ENCODE assay signal across 38 mouse cellular contexts in the genomic region with DNA sequence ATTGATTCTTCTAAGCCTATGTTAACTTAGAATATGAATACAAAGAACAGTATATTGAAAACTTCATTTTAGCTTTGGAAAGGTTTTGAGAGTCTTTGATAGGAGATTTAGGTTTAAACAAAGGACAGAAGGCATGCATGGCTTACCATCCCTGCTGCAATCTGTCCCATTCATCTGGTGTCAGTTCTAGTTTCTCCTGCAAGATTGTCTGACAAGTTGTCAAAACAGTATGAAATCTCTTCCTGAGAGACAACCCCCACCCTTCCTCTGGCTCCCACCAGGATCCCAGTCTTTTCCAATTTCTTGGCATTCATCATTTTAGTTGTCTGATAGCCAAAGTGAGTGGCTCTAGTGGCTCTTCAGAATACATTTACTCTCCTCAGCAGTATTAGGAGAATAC. TPM values are rescaled to one million over a fixed set of nuclear protein-coding genes. Genes with fewer than 3 reads are reported as not detected.
DNase-seq lines count a peak whose midpoint lies in the region; ATAC-seq and TF ChIP-seq lines count a peak whose summit lies in the region.
"Had no signal": no experiment of that assay in that cellular context is flagged by ENCODE, and none has a peak within 500 bp of the region (broad histone marks: within the 10 kb centered on the region; RNA-seq: fewer than 3 reads in every experiment).

No protein-coding gene starts in this region.

- no peaks in the 10 kb centered on the region for H3K9me3 ChIP-seq in forebrain, embryonic 16.5 days (ENCODE audit: control insufficient read depth, low read length)
- H3K9me3 ChIP-seq: embryonic facial prominence, embryonic 10.5 days; embryonic facial prominence, embryonic 15.5 days; heart, embryonic 12.5 days; liver, embryonic 13.5 days had no signal

- intact Hi-C loops in heart, adult 2 months (cut with DNase I) = no loop called here

- peak; percentile 90 for ATAC-seq in forebrain, embryonic 16.5 days
- ATAC-seq in cerebellum, adult (ENCODE audit: insufficient number of reproducible peaks, low FRiP score, low TSS enrichment) = no peak
- ATAC-seq: lung, postnatal 0 days had no signal

- no peaks in the 10 kb centered on the region for H3K79me2 ChIP-seq in heart, adult 2 months (replicated peaks; ENCODE audit: control insufficient read depth, insufficient read depth, low read length)

- TF ChIP-seq EP300 in heart, adult 2 months (IDR thresholded peaks at IDR 0.05; ENCODE audit: insufficient read depth, low read depth, low read length) = no peak

- no peak overlapping the region for H3K4me2 ChIP-seq in forebrain, embryonic 16.5 days (ENCODE audit: low read length)
- H3K4me2 ChIP-seq: embryonic facial prominence, embryonic 15.5 days; heart, embryonic 12.5 days; hindbrain, embryonic 14.5 days; liver, embryonic 13.5 days had no signal

- no peak overlapping the region for H3K4me3 ChIP-seq in forebrain, embryonic 16.5 days (replicated peaks; ENCODE audit: low read length)
- no peak overlapping the region for H3K4me3 ChIP-seq in heart, adult 2 months
- H3K4me3 ChIP-seq: embryonic facial prominence, embryonic 10.5 days; embryonic facial prominence, embryonic 15.5 days; heart, embryonic 12.5 days; liver, embryonic 13.5 days had no signal

- no peak for TF ChIP-seq POLR2A in brain, embryonic 14.5 days (IDR thresholded peaks at IDR 0.05; ENCODE audit: borderline replicate concordance, extremely low read depth, insufficient read depth, insufficient read length, poor library complexity, severe bottlenecking)
- no peak for TF ChIP-seq POLR2A in heart, adult 2 months (IDR thresholded peaks at IDR 0.05; ENCODE audit: insufficient read depth, low read depth, low read length)

- H3K36me3 ChIP-seq in forebrain, embryonic 16.5 days (ENCODE audit: control insufficient read depth, insufficient read depth) = no peaks in the 10 kb centered on the region
- H3K36me3 ChIP-seq in heart, adult 2 months (ENCODE audit: control insufficient read depth, insufficient read depth, low read length) = no peaks in the 10 kb centered on the region
- H3K36me3 ChIP-seq: embryonic facial prominence, embryonic 10.5 days; embryonic facial prominence, embryonic 15.5 days; heart, embryonic 12.5 days; liver, embryonic 13.5 days had no signal

- no peaks in the 10 kb centered on the region for H3K27me3 ChIP-seq in forebrain, embryonic 16.5 days (replicated peaks; ENCODE audit: control insufficient read depth, insufficient read depth, low read length)
- no peaks in the 10 kb centered on the region for H3K27me3 ChIP-seq in heart, adult 2 months (ENCODE audit: control insufficient read depth, insufficient read depth, low read length)
- H3K27me3 ChIP-seq: embryonic facial prominence, embryonic 15.5 days; heart, embryonic 12.5 days; liver, embryonic 13.5 days had no signal

- no peaks in the 10 kb centered on the region for H3K4me1 ChIP-seq in forebrain, embryonic 16.5 days (replicated peaks; ENCODE audit: control insufficient read depth, insufficient read depth, low read length)
- H3K4me1 ChIP-seq in heart, adult 2 months (ENCODE audit: control insufficient read depth, insufficient read depth, low read length) = no peaks in the 10 kb centered on the region
- H3K4me1 ChIP-seq: embryonic facial prominence, embryonic 10.5 days; embryonic facial prominence, embryonic 15.5 days; heart, embryonic 12.5 days; liver, embryonic 13.5 days had no signal

- TF ChIP-seq CTCF in brain, embryonic 14.5 days (IDR thresholded peaks at IDR 0.05; ENCODE audit: borderline replicate concordance, extremely low read depth, insufficient read depth, insufficient read length) = no peak
- no peak for TF ChIP-seq CTCF in heart, adult 2 months (IDR thresholded peaks at IDR 0.05)

- H3K27ac ChIP-seq in forebrain, embryonic 16.5 days (ENCODE audit: low read length) = no peak overlapping the region
- no peak overlapping the region for H3K27ac ChIP-seq in heart, adult 2 months
- H3K27ac ChIP-seq: embryonic facial prominence, embryonic 10.5 days; embryonic facial prominence, embryonic 15.5 days; hindbrain, embryonic 14.5 days; liver, embryonic 13.5 days; macrophage had no signal

- DNase-seq in brain, embryonic 14.5 days (ENCODE audit: low read depth) = peak; percentile 74
- DNase-seq in layer of hippocampus, adult 8-10 months (ENCODE audit: low spot score in 2 of 2) = peak; percentile 34 to 55
- peak; percentile 38 to 41 for DNase-seq in layer of hippocampus, postnatal 36 days
- DNase-seq in heart, adult 2 months = no peak
- no peak for DNase-seq in adrenal gland, postnatal 36 days
- DNase-seq: B cell, adult 2 months; cerebellum, adult 2 months; cerebellum, postnatal 14 days; gastrocnemius, postnatal 36 days; heart, adult 18-20 months; kidney, adult 11 months; kidney, postnatal 14 days; left cerebral cortex, postnatal 4 days; liver, embryonic 13.5 days; lung, adult 18-20 months; midbrain, embryonic 14.5 days; thymus, postnatal 14 days had no signal

- H3K9ac ChIP-seq in forebrain, embryonic 16.5 days (replicated peaks; ENCODE audit: low read depth, low read length) = no peak overlapping the region
- H3K9ac ChIP-seq in heart, adult 2 months (ENCODE audit: low read depth, low read length) = no peak overlapping the region
- H3K9ac ChIP-seq: embryonic facial prominence, embryonic 15.5 days; heart, embryonic 12.5 days; hindbrain, embryonic 14.5 days; liver, embryonic 13.5 days had no signal

RNA-seq across cellular contexts. Expression of a gene that starts 27.4 kb away (rescaled TPM):
- polyA plus RNA-seq in brain, embryonic 14.5 days (2012; rRNA removed) = 0.06 and 0.12 TPM in 2 replicates
- polyA plus RNA-seq in forebrain, embryonic 16.5 days (2015; fragmentation: Nextera tagmentation; extraction: Ambion mirVana) = 0.47 TPM in 1 of 2 replicates, not detected in the other
- not detected for total RNA-seq in layer of hippocampus, adult 8-10 months (2022)
- total RNA-seq in layer of hippocampus, postnatal 36 days (2021) = not detected
- total RNA-seq in heart, adult 2 months (2021) = not detected
- polyA plus RNA-seq in heart, adult 2 months (2012; rRNA removed) = not detected in 2 replicates
- total RNA-seq in adrenal gland, postnatal 36 days (2021) = not detected
- total RNA-seq: adrenal gland, adult 18-20 months; gastrocnemius, adult 18-20 months; gastrocnemius, postnatal 36 days; heart, adult 18-20 months; hematopoietic stem cell, adult 5-6 weeks; layer of hippocampus, postnatal 25 days; left cerebral cortex, postnatal 4 days; megakaryocyte-erythroid progenitor cell, adult 5-6 weeks; monocyte, adult 5-6 weeks had no signal
- polyA plus RNA-seq: cerebellum, adult 2 months; cortical plate, adult 2 months; frontal cortex, adult 2 months; kidney, embryonic 14.5 days; liver, embryonic 13.5 days; lung, postnatal 0 days; macrophage; neural tube, embryonic 14.5 days; small intestine, adult 2 months; urinary bladder, adult 2 months had no signal

RNA-seq across cellular contexts. Expression of a gene that starts 35.0 kb away (rescaled TPM):
- polyA plus RNA-seq in brain, embryonic 14.5 days (2012; rRNA removed) = 0.15 TPM in 2 replicates
- polyA plus RNA-seq in forebrain, embryonic 16.5 days (2015; fragmentation: Nextera tagmentation; extraction: Ambion mirVana) = 0.39 TPM in 2 replicates
- total RNA-seq in layer of hippocampus, adult 8-10 months (2022) = not detected
- total RNA-seq in layer of hippocampus, postnatal 36 days (2021) = not detected
- not detected for total RNA-seq in heart, adult 2 months (2021)
- not detected in 2 replicates for polyA plus RNA-seq in heart, adult 2 months (2012; rRNA removed)
- total RNA-seq in adrenal gland, postnatal 36 days (2021) = not detected
- total RNA-seq: adrenal gland, adult 18-20 months; adrenal gland, postnatal 4 days; gastrocnemius, adult 18-20 months; gastrocnemius, postnatal 36 days; heart, adult 18-20 months; hematopoietic stem cell, adult 5-6 weeks; layer of hippocampus, postnatal 25 days; left cerebral cortex, postnatal 4 days; megakaryocyte-erythroid progenitor cell, adult 5-6 weeks had no signal
- polyA plus RNA-seq: liver, embryonic 13.5 days; macrophage had no signal

Comparison
In these comparisons a context has a peak if more than half of its experiments do, and no peak if none do; other contexts are left out.
1. DNase-seq: peak in brain, embryonic 14.5 days (single experiment), layer of hippocampus, adult 8-10 months (2 of 2) and layer of hippocampus, postnatal 36 days (2 of 2); none in heart, adult 2 months (0 of 2) and adrenal gland, postnatal 36 days (0 of 2).